Mouse (Mus musculus) small intestine, adult 2 months (tissue): ENCODE measurements around the gene Agpat4. TPM values are rescaled to one million over a fixed set of nuclear protein-coding genes. Genes with fewer than 3 reads are reported as not detected.

ENCODE experiments used
- H3K27ac ChIP-seq: fragments of 200-500 bp; 2 replicates; pipeline ENCODE4 v1.5.1; 2012; ENCODE audit warnings: low read depth, low read length, control low read depth, inconsistent platforms; ENCODE audit not compliant: insufficient read depth
- H3K27me3 ChIP-seq: fragments of 200-500 bp; 2 replicates; pipeline ENCODE4 v1.6.1; 2012; ENCODE audit warnings: mild to moderate bottlenecking, moderate library complexity, low read length, inconsistent platforms; ENCODE audit not compliant: control insufficient read depth, insufficient read depth
- H3K36me3 ChIP-seq: fragments of 200-500 bp; 2 replicates; pipeline ENCODE4 v1.6.1; 2012; ENCODE audit warnings: mild to moderate bottlenecking, low read length, control low read depth, inconsistent platforms; ENCODE audit not compliant: control insufficient read depth, insufficient read depth
- H3K4me1 ChIP-seq: fragments of 200-500 bp; 2 replicates; pipeline ENCODE4 v1.6.1; 2012; ENCODE audit warnings: low read length, inconsistent platforms, mixed read lengths; ENCODE audit not compliant: control insufficient read depth, insufficient read depth, insufficient read length
- H3K4me3 ChIP-seq: fragments of 200-500 bp; 2 replicates; pipeline ENCODE4 v1.5.1; 2012; ENCODE audit warnings: low read depth, mild to moderate bottlenecking, control low read depth, inconsistent platforms, low read length, moderate library complexity
- CTCF ChIP-seq: fragments of 200-500 bp; IDR thresholded peaks from 2 replicates; pipeline ENCODE4 v1.5.1; 2012; ENCODE audit warnings: low read depth, mild to moderate bottlenecking, control low read depth, inconsistent platforms, low read length, moderate library complexity, mixed read lengths; ENCODE audit not compliant: insufficient replicate concordance, insufficient read length; ENCODE audit errors: extremely low read depth
- POLR2A ChIP-seq: fragments of 200-500 bp; IDR thresholded peaks from 2 replicates; pipeline ENCODE4 v1.6.1; 2012; ENCODE audit warnings: low read depth, mild to moderate bottlenecking, control low read depth, inconsistent platforms, low read length, moderate library complexity
- WGBS: fragments of 180-500 bp; shearing (Covaris S2); methylation state at CpG from one replicate; pipeline ENCODE4 v1.1.7; 2018; 5-methylcytosine and 5-hydroxymethylcytosine counted together
- polyA plus RNA-seq: library from polyadenylated mRNA; depleted of rRNA; stranded (reverse); fragments of >200 nt; gene quantifications from 2 replicates; pipeline ENCODE4 v1.2.3, GENCODE M21; 2012; rRNA removed

Gene Agpat4
- polyA plus RNA-seq, 1 experiment, result 10.3 TPM

DNA sequence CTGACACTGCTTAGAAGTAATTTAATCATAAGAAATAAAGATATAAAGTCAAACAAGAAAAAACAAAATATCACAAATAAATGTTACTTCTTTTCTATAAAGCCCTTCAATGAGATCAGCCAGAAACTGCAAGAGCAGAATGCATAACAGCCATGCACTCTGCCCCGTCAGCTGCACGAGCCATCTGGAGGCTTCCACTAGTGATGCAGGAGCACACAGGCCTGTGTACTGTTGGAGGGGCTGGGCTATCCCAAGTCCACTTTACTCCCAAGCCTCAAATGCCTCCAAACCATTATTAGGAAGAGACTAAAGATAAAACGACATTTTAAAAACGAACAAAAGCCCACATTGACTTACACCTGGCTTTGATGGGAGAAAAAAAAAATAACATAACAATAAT lies 149.6 kb downstream of the Agpat4 start:
- 82% methylated on average over 4 of the region's 4 CpGs for WGBS
- peaks cover 2% of the 10 kb centered on the region for H3K4me1 ChIP-seq
- peaks cover 31% of the 10 kb centered on the region for H3K36me3 ChIP-seq
- TF ChIP-seq CTCF, result no peak
- TF ChIP-seq POLR2A, result no peak
- H3K27me3 ChIP-seq, result no peaks in the 10 kb centered on the region
- H3K4me3 ChIP-seq, result no peak overlapping the region
- H3K27ac ChIP-seq, result no peak overlapping the region

DNA sequence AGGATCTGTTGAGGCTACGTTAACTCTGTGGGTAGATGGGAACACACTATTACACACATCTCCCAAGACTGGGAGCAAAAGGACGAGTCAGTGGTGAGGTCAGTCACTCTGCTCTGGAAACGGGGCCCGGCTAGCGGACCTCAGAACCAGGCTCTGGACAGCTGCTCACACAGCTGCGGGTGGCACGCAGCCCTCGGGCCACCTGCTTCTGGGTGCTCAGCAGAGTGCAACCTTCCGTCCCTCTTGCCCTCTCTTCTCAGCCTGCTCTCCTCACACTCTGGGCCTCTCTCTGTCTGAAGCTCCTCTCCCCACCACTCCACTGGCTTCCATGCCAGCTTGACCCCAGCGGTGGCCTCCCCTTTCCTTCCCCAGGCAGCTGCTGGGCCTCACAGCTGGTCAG lies 150.0 kb downstream of the Agpat4 start:
- 90% methylated on average over 10 of the region's 10 CpGs for WGBS
- Histone ChIP-seq H3K27ac (no peak overlapping the region), H3K27me3 (no peaks in the 10 kb centered on the region), H3K36me3 (peaks cover 30% of the 10 kb centered on the region), H3K4me3 (no peak overlapping the region), H3K4me1 (peaks cover 2% of the 10 kb centered on the region)
- TF ChIP-seq CTCF (no peak), POLR2A (no peak)

Other genes with a start within 250 kb of the Agpat4 start
- gene Map3k4, start 200.1 kb downstream of the Agpat4 start, polyA plus RNA-seq, result 30.0 and 44.2 TPM in 2 replicates